Mouse (Mus musculus): ENCODE data around the gene Lrrc61. TPM values are rescaled to one million over a fixed set of nuclear protein-coding genes. Genes with fewer than 3 reads are reported as not detected.

Gene Lrrc61
- polyA plus RNA-seq, 1 experiment from 2014 or later = 7.3 TPM

GRCm38 (mm10) chr6:48537105-48537954, 17.3 kb upstream of the Lrrc61 start, which contains the start of gene Atp6v0e2:
Gene Atp6v0e2 (plus strand): TSS chr6:48537615.
- no peaks in the 10 kb centered on the region for H3K9me3 ChIP-seq
- no peaks in the 10 kb centered on the region for H3K36me3 ChIP-seq
- peak within 1 kb of the TSS; percentile 68 for H3K4me2 ChIP-seq
- 6% methylated on average over 38 of the region's 38 CpGs for WGBS
- H3K4me3 ChIP-seq = peak within 1 kb of the TSS; percentile 36
- peak within 1 kb of the TSS; percentile 36; the same call in 1 of the 2 replicates for H3K9ac ChIP-seq
- H3K27me3 ChIP-seq = no peaks in the 10 kb centered on the region
- H3K27ac ChIP-seq = no peak within 1 kb of the TSS
- ATAC-seq (ENCODE audit: borderline replicate concordance, extremely low read depth, low FRiP score, low TSS enrichment) = 0 out of 2 replicates have a peak, but pooled peaks have one; percentile 20
- H3K4me1 ChIP-seq = peaks cover 20% of the 10 kb centered on the region

GRCm38 (mm10) chr6:48538841-48539737, 15.5 kb upstream of the Lrrc61 start:
- Histone ChIP-seq H3K9ac (no peak overlapping the region), H3K4me1 (peaks cover 20% of the 10 kb centered on the region), H3K4me3 (no peak overlapping the region), H3K9me3 (no peaks in the 10 kb centered on the region), H3K36me3 (no peaks in the 10 kb centered on the region), H3K27ac (no peak overlapping the region), H3K4me2 (no peak overlapping the region), H3K27me3 (no peaks in the 10 kb centered on the region)
- ATAC-seq (ENCODE audit: borderline replicate concordance, extremely low read depth, low FRiP score, low TSS enrichment) = no peak
- 61% methylated on average over 5 of the region's 5 CpGs for WGBS

- peaks cover 20% of the 10 kb centered on the region for H3K4me1 ChIP-seq
- H3K27ac ChIP-seq = no peak overlapping the region
- no peak overlapping the region for H3K4me2 ChIP-seq
- no peaks in the 10 kb centered on the region for H3K36me3 ChIP-seq
- 70% methylated on average over 5 of the region's 5 CpGs for WGBS
- no peaks in the 10 kb centered on the region for H3K9me3 ChIP-seq
- H3K9ac ChIP-seq = no peak overlapping the region
- no peaks in the 10 kb centered on the region for H3K27me3 ChIP-seq
- no peak overlapping the region for H3K4me3 ChIP-seq
- ATAC-seq (ENCODE audit: borderline replicate concordance, extremely low read depth, low FRiP score, low TSS enrichment) = no peak
These were observed 14.7 kb upstream of the Lrrc61 start for GRCm38 (mm10) chr6:48539860-48540259.

GRCm38 (mm10) chr6:48540721-48541120, 13.9 kb upstream of the Lrrc61 start:
- WGBS = 41% methylated on average over 3 of the region's 3 CpGs
- H3K9ac ChIP-seq = no peak overlapping the region
- no peak overlapping the region for H3K27ac ChIP-seq
- H3K27me3 ChIP-seq = no peaks in the 10 kb centered on the region
- no peak overlapping the region for H3K4me2 ChIP-seq
- peaks cover 20% of the 10 kb centered on the region for H3K4me1 ChIP-seq
- ATAC-seq (ENCODE audit: borderline replicate concordance, extremely low read depth, low FRiP score, low TSS enrichment) = no peak
- no peaks in the 10 kb centered on the region for H3K36me3 ChIP-seq
- H3K9me3 ChIP-seq = no peaks in the 10 kb centered on the region
- no peak overlapping the region for H3K4me3 ChIP-seq

GRCm38 (mm10) chr6:48541560-48542450, 12.8 kb upstream of the Lrrc61 start:
- no peaks in the 10 kb centered on the region for H3K36me3 ChIP-seq
- no peaks in the 10 kb centered on the region for H3K9me3 ChIP-seq
- ATAC-seq (ENCODE audit: borderline replicate concordance, extremely low read depth, low FRiP score, low TSS enrichment) = peak; percentile 13; the same call in 1 of the 2 replicates
- no peak overlapping the region for H3K9ac ChIP-seq
- H3K27me3 ChIP-seq = no peaks in the 10 kb centered on the region
- WGBS = 23% methylated on average over 7 of the region's 7 CpGs
- H3K4me3 ChIP-seq = no peak overlapping the region
- peak overlapping the region; percentile 22; the same call in 1 of the 2 replicates for H3K27ac ChIP-seq
- H3K4me1 ChIP-seq = peaks cover 20% of the 10 kb centered on the region
- no peak overlapping the region for H3K4me2 ChIP-seq

- H3K4me1 ChIP-seq = peaks cover 12% of the 10 kb centered on the region
- no peaks in the 10 kb centered on the region for H3K36me3 ChIP-seq
- ATAC-seq (ENCODE audit: borderline replicate concordance, extremely low read depth, low FRiP score, low TSS enrichment) = no peak
- H3K9ac ChIP-seq = no peak overlapping the region
- no peaks in the 10 kb centered on the region for H3K27me3 ChIP-seq
- WGBS = 85% methylated on average over 3 of the region's 3 CpGs
- no peaks in the 10 kb centered on the region for H3K9me3 ChIP-seq
- no peak overlapping the region for H3K27ac ChIP-seq
- H3K4me3 ChIP-seq = no peak overlapping the region
- no peak overlapping the region for H3K4me2 ChIP-seq
These were observed 12.0 kb upstream of the Lrrc61 start for GRCm38 (mm10) chr6:48542631-48543030.

GRCm38 (mm10) chr6:48545251-48545650, 9.3 kb upstream of the Lrrc61 start:
- peaks cover 9% of the 10 kb centered on the region for H3K4me1 ChIP-seq
- H3K27ac ChIP-seq = no peak overlapping the region
- ATAC-seq (ENCODE audit: borderline replicate concordance, extremely low read depth, low FRiP score, low TSS enrichment) = no peak
- no peaks in the 10 kb centered on the region for H3K36me3 ChIP-seq
- H3K27me3 ChIP-seq = no peaks in the 10 kb centered on the region
- no peak overlapping the region for H3K4me2 ChIP-seq
- WGBS = 49% methylated on average over 5 of the region's 5 CpGs
- H3K9ac ChIP-seq = no peak overlapping the region
- no peaks in the 10 kb centered on the region for H3K9me3 ChIP-seq
- no peak overlapping the region for H3K4me3 ChIP-seq

GRCm38 (mm10) chr6:48546271-48546670, 8.3 kb upstream of the Lrrc61 start:
- Histone ChIP-seq H3K27me3 (no peaks in the 10 kb centered on the region), H3K36me3 (no peaks in the 10 kb centered on the region), H3K9ac (no peak overlapping the region), H3K9me3 (no peaks in the 10 kb centered on the region), H3K27ac (no peak overlapping the region), H3K4me2 (no peak overlapping the region), H3K4me1 (peaks cover 7% of the 10 kb centered on the region), H3K4me3 (no peak overlapping the region)
- 64% methylated on average over 1 of the region's 1 CpGs for WGBS
- no peak; the same call in 1 of the 2 replicates for ATAC-seq (ENCODE audit: borderline replicate concordance, extremely low read depth, low FRiP score, low TSS enrichment)

- H3K36me3 ChIP-seq = no peaks in the 10 kb centered on the region
- H3K4me1 ChIP-seq = peaks cover 3% of the 10 kb centered on the region
- H3K9ac ChIP-seq = no peak overlapping the region
- no peaks in the 10 kb centered on the region for H3K27me3 ChIP-seq
- no peak for ATAC-seq (ENCODE audit: borderline replicate concordance, extremely low read depth, low FRiP score, low TSS enrichment)
- no peak overlapping the region for H3K4me3 ChIP-seq
- 49% methylated on average over 4 of the region's 4 CpGs for WGBS
- H3K9me3 ChIP-seq = no peaks in the 10 kb centered on the region
- H3K27ac ChIP-seq = no peak overlapping the region
- H3K4me2 ChIP-seq = no peak overlapping the region
These were observed 7.7 kb upstream of the Lrrc61 start for GRCm38 (mm10) chr6:48546858-48547257.

- 79% methylated on average over 6 of the region's 6 CpGs for WGBS
- Histone ChIP-seq H3K27ac (no peak overlapping the region), H3K4me1 (no peaks in the 10 kb centered on the region), H3K36me3 (no peaks in the 10 kb centered on the region), H3K4me3 (no peak overlapping the region), H3K9me3 (no peaks in the 10 kb centered on the region), H3K9ac (no peak overlapping the region), H3K4me2 (no peak overlapping the region), H3K27me3 (no peaks in the 10 kb centered on the region)
- no peak for ATAC-seq (ENCODE audit: borderline replicate concordance, extremely low read depth, low FRiP score, low TSS enrichment)
These were observed 6.3 kb upstream of the Lrrc61 start for GRCm38 (mm10) chr6:48548314-48548713.

GRCm38 (mm10) chr6:48552918-48553317, 1.7 kb upstream of the Lrrc61 start:
- WGBS = 50% methylated on average over 4 of the region's 4 CpGs
- H3K4me2 ChIP-seq = no peak overlapping the region

More at GRCm38 (mm10) chr6:48552918-48553317, 1.7 kb upstream of the Lrrc61 start:
- Histone ChIP-seq H3K9ac (no peak overlapping the region), H3K4me1 (peaks cover 9% of the 10 kb centered on the region; the same call in 1 of the 2 replicates), H3K36me3 (no peaks in the 10 kb centered on the region), H3K27me3 (no peaks in the 10 kb centered on the region), H3K9me3 (no peaks in the 10 kb centered on the region), H3K27ac (no peak overlapping the region), H3K4me3 (no peak overlapping the region)
- no peak for ATAC-seq (ENCODE audit: borderline replicate concordance, extremely low read depth, low FRiP score, low TSS enrichment)

All from lung, embryonic 15.5 days (tissue).